Comparison of ENCODE assay signal across 19 mouse cellular contexts in the genomic region with DNA sequence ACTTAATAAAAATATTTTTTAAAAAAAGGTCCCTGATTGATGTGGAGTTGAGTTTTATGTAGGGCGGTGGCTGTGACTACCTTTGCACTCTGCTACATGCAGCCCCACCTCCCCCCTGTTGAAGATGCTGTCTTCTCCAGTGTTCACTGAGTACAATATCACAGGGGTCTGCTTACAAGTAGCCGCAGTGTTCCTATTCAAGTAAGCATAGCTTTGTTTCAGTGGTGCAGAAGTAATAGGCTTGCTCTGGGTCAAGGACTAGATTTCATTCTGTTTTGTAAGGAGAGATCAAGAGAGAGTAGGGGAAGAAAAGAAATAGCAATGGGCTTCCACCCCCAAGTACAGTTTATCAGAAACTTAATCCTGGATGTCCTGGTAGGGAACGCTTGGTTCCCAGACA. TPM values are rescaled to one million over a fixed set of nuclear protein-coding genes. Genes with fewer than 3 reads are reported as not detected.
DNase-seq lines count a peak whose midpoint lies in the region; ATAC-seq lines count a peak whose summit lies in the region.
"Had no signal": no experiment of that assay in that cellular context is flagged by ENCODE, and none has a peak within 500 bp of the region (broad histone marks: within the 10 kb centered on the region; RNA-seq: fewer than 3 reads in every experiment).

No protein-coding gene starts in this region.

- H3K27me3 ChIP-seq in forebrain, embryonic 10.5 days (ENCODE audit: poor library complexity, severe bottlenecking) = peaks cover 2% of the 10 kb centered on the region; the same call in 1 of the 2 replicates
- no peaks in the 10 kb centered on the region for H3K27me3 ChIP-seq in forebrain, embryonic 13.5 days
- no peaks in the 10 kb centered on the region for H3K27me3 ChIP-seq in midbrain, embryonic 11.5 days (ENCODE audit: control insufficient read depth, insufficient read depth, low read length)
- H3K27me3 ChIP-seq in midbrain, embryonic 10.5 days (ENCODE audit: low read depth, poor library complexity, severe bottlenecking) = peaks cover 2% of the 10 kb centered on the region
- H3K27me3 ChIP-seq in embryonic facial prominence, embryonic 12.5 days = no peaks in the 10 kb centered on the region
- H3K27me3 ChIP-seq: embryonic facial prominence, embryonic 13.5 days; forebrain, embryonic 15.5 days; heart, embryonic 12.5 days; kidney, embryonic 15.5 days had no signal

- no peak overlapping the region for H3K4me2 ChIP-seq in forebrain, embryonic 13.5 days
- H3K4me2 ChIP-seq in midbrain, embryonic 11.5 days = no peak overlapping the region
- no peak overlapping the region for H3K4me2 ChIP-seq in embryonic facial prominence, embryonic 12.5 days (replicated peaks)
- H3K4me2 ChIP-seq: embryonic facial prominence, embryonic 13.5 days; forebrain, embryonic 15.5 days; heart, embryonic 12.5 days; hindbrain, embryonic 14.5 days; kidney, embryonic 15.5 days had no signal

- no peak for ATAC-seq in forebrain, embryonic 13.5 days
- peak; percentile 40; the same call in 1 of the 2 replicates for ATAC-seq in midbrain, embryonic 11.5 days (ENCODE audit: low FRiP score)
- peak; percentile 48; the same call in 1 of the 2 replicates for ATAC-seq in embryonic facial prominence, embryonic 12.5 days (ENCODE audit: insufficient number of reproducible peaks, insufficient read depth, low FRiP score, low TSS enrichment)
- ATAC-seq in erythroid progenitor cell, adult 5-6 weeks (replicated peaks; ENCODE audit: low FRiP score, poor library complexity, severe bottlenecking) = no peak
- ATAC-seq: activated CD4-positive, CD25-positive, alpha-beta regulatory T cell, adult 4 months; forebrain, embryonic 15.5 days; intestine, embryonic 16.5 days had no signal

- 34% methylated on average over 3 of the region's 3 CpGs for WGBS in forebrain, embryonic 10.5 days
- WGBS in forebrain, embryonic 13.5 days = 14% methylated on average over 3 of the region's 3 CpGs
- WGBS in midbrain, embryonic 11.5 days = 77% methylated on average over 3 of the region's 3 CpGs
- 59% methylated on average over 3 of the region's 3 CpGs for WGBS in midbrain, embryonic 10.5 days
- WGBS in embryonic facial prominence, embryonic 12.5 days = 82% methylated on average over 3 of the region's 3 CpGs

- peak overlapping the region; percentile 85 for H3K27ac ChIP-seq in forebrain, embryonic 10.5 days
- H3K27ac ChIP-seq in forebrain, embryonic 13.5 days = no peak overlapping the region
- H3K27ac ChIP-seq in midbrain, embryonic 11.5 days (ENCODE audit: low read depth, low read length) = no peak overlapping the region
- no peak overlapping the region for H3K27ac ChIP-seq in midbrain, embryonic 10.5 days (replicated peaks)
- no peak overlapping the region for H3K27ac ChIP-seq in embryonic facial prominence, embryonic 12.5 days
- H3K27ac ChIP-seq: embryonic facial prominence, embryonic 13.5 days; forebrain, embryonic 15.5 days; hindbrain, embryonic 14.5 days; kidney, embryonic 15.5 days had no signal

- H3K9ac ChIP-seq in forebrain, embryonic 13.5 days = no peak overlapping the region
- no peak overlapping the region for H3K9ac ChIP-seq in midbrain, embryonic 11.5 days (ENCODE audit: low read length)
- no peak overlapping the region for H3K9ac ChIP-seq in embryonic facial prominence, embryonic 12.5 days
- H3K9ac ChIP-seq: embryonic facial prominence, embryonic 13.5 days; forebrain, embryonic 15.5 days; heart, embryonic 12.5 days; hindbrain, embryonic 14.5 days; kidney, embryonic 15.5 days had no signal

- DNase-seq in forebrain, embryonic 10.5 days (ENCODE audit: extremely low spot score, low spot score) = peak; percentile 41
- DNase-seq in midbrain, embryonic 11.5 days (ENCODE audit: low spot score, missing footprints) = no peak
- DNase-seq in midbrain, embryonic 10.5 days (ENCODE audit: low spot score) = no peak
- no peak for DNase-seq in MN1 (ENCODE audit: low spot score)
- DNase-seq: adrenal gland, postnatal 14 days; cerebellum, adult 2 months; cerebellum, postnatal 10 days; gastrocnemius, postnatal 10 days had no signal

- H3K4me3 ChIP-seq in forebrain, embryonic 10.5 days = no peak overlapping the region
- H3K4me3 ChIP-seq in forebrain, embryonic 13.5 days = no peak overlapping the region
- H3K4me3 ChIP-seq in midbrain, embryonic 11.5 days (ENCODE audit: low read depth, low read length) = no peak overlapping the region
- no peak overlapping the region for H3K4me3 ChIP-seq in midbrain, embryonic 10.5 days
- H3K4me3 ChIP-seq in embryonic facial prominence, embryonic 12.5 days = no peak overlapping the region
- H3K4me3 ChIP-seq: embryonic facial prominence, embryonic 13.5 days; forebrain, embryonic 15.5 days; heart, embryonic 12.5 days; hindbrain, embryonic 10.5 days; kidney, embryonic 15.5 days had no signal

- H3K36me3 ChIP-seq in forebrain, embryonic 10.5 days (replicated peaks) = no peaks in the 10 kb centered on the region
- H3K36me3 ChIP-seq in forebrain, embryonic 13.5 days (ENCODE audit: poor library complexity, severe bottlenecking) = no peaks in the 10 kb centered on the region
- no peaks in the 10 kb centered on the region for H3K36me3 ChIP-seq in midbrain, embryonic 11.5 days (ENCODE audit: control insufficient read depth, insufficient read depth, low read length)
- no peaks in the 10 kb centered on the region for H3K36me3 ChIP-seq in midbrain, embryonic 10.5 days
- H3K36me3 ChIP-seq in embryonic facial prominence, embryonic 12.5 days = no peaks in the 10 kb centered on the region
- H3K36me3 ChIP-seq: embryonic facial prominence, embryonic 13.5 days; forebrain, embryonic 15.5 days; heart, embryonic 12.5 days; hindbrain, embryonic 10.5 days; kidney, embryonic 15.5 days had no signal

- no peaks in the 10 kb centered on the region; the same call in 1 of the 2 replicates for H3K9me3 ChIP-seq in forebrain, embryonic 10.5 days
- H3K9me3 ChIP-seq in forebrain, embryonic 13.5 days (replicated peaks) = no peaks in the 10 kb centered on the region
- no peaks in the 10 kb centered on the region for H3K9me3 ChIP-seq in midbrain, embryonic 11.5 days (ENCODE audit: control insufficient read depth, low read length)
- no peaks in the 10 kb centered on the region for H3K9me3 ChIP-seq in midbrain, embryonic 10.5 days (replicated peaks)
- no peaks in the 10 kb centered on the region for H3K9me3 ChIP-seq in embryonic facial prominence, embryonic 12.5 days
- H3K9me3 ChIP-seq: embryonic facial prominence, embryonic 13.5 days; forebrain, embryonic 15.5 days; heart, embryonic 12.5 days; hindbrain, embryonic 10.5 days; kidney, embryonic 15.5 days had no signal

- H3K4me1 ChIP-seq in forebrain, embryonic 10.5 days = peaks cover 56% of the 10 kb centered on the region
- peaks cover 7% of the 10 kb centered on the region; the same call in 1 of the 2 replicates for H3K4me1 ChIP-seq in forebrain, embryonic 13.5 days
- H3K4me1 ChIP-seq in midbrain, embryonic 11.5 days (ENCODE audit: control insufficient read depth, insufficient read depth, low read length) = no peaks in the 10 kb centered on the region
- peaks cover 16% of the 10 kb centered on the region for H3K4me1 ChIP-seq in midbrain, embryonic 10.5 days
- peaks cover 12% of the 10 kb centered on the region for H3K4me1 ChIP-seq in embryonic facial prominence, embryonic 12.5 days

RNA-seq across cellular contexts. Expression of a gene that starts 16.2 kb away (rescaled TPM):
- 196 and 200 TPM in 2 replicates for polyA plus RNA-seq in forebrain, embryonic 10.5 days (2016; fragmentation: Nextera tagmentation; extraction: Ambion mirVana)
- polyA plus RNA-seq in forebrain, embryonic 13.5 days (2015; fragmentation: Nextera tagmentation; extraction: Ambion mirVana) = 154 and 158 TPM in 2 replicates
- 189 and 195 TPM in 2 replicates for polyA plus RNA-seq in midbrain, embryonic 11.5 days (2014; fragmentation: Nextera tagmentation; extraction: Ambion mirVana)
- 163 and 169 TPM in 2 replicates for polyA plus RNA-seq in midbrain, embryonic 10.5 days (2016; fragmentation: Nextera tagmentation; extraction: Ambion mirVana)
- polyA plus RNA-seq in embryonic facial prominence, embryonic 12.5 days (2016; fragmentation: Nextera tagmentation; extraction: Ambion mirVana) = 143 and 148 TPM in 2 replicates
- total RNA-seq in erythroid progenitor cell, adult 5-6 weeks (2015; ENCODE audit: low replicate concordance) = 26.7 and 38.1 TPM in 2 replicates
- total RNA-seq in erythroid progenitor cell, adult 5-6 weeks (2017; ENCODE audit: low replicate concordance) = 38.2 and 56.8 TPM in 2 replicates

RNA-seq across cellular contexts. Expression of a gene that starts 48.9 kb away (rescaled TPM):
- polyA plus RNA-seq in forebrain, embryonic 10.5 days (2016; fragmentation: Nextera tagmentation; extraction: Ambion mirVana) = 0.57 and 0.66 TPM in 2 replicates
- 0.46 and 0.62 TPM in 2 replicates for polyA plus RNA-seq in forebrain, embryonic 13.5 days (2015; fragmentation: Nextera tagmentation; extraction: Ambion mirVana)
- polyA plus RNA-seq in midbrain, embryonic 11.5 days (2014; fragmentation: Nextera tagmentation; extraction: Ambion mirVana) = 0.53 and 0.57 TPM in 2 replicates
- polyA plus RNA-seq in midbrain, embryonic 10.5 days (2016; fragmentation: Nextera tagmentation; extraction: Ambion mirVana) = 0.15 and 0.20 TPM in 2 replicates
- 0.34 and 0.56 TPM in 2 replicates for polyA plus RNA-seq in embryonic facial prominence, embryonic 12.5 days (2016; fragmentation: Nextera tagmentation; extraction: Ambion mirVana)
- 4.2 TPM in 1 of 2 replicates, not detected in the other for total RNA-seq in erythroid progenitor cell, adult 5-6 weeks (2015; ENCODE audit: low replicate concordance)
- 6.6 and 9.4 TPM in 2 replicates for total RNA-seq in erythroid progenitor cell, adult 5-6 weeks (2017; ENCODE audit: low replicate concordance)

RNA-seq across cellular contexts. Expression of a gene that starts 53.6 kb away (rescaled TPM):
- polyA plus RNA-seq in forebrain, embryonic 10.5 days (2016; fragmentation: Nextera tagmentation; extraction: Ambion mirVana) = 63.8 and 64.3 TPM in 2 replicates
- 65.3 and 68.9 TPM in 2 replicates for polyA plus RNA-seq in forebrain, embryonic 13.5 days (2015; fragmentation: Nextera tagmentation; extraction: Ambion mirVana)
- polyA plus RNA-seq in midbrain, embryonic 11.5 days (2014; fragmentation: Nextera tagmentation; extraction: Ambion mirVana) = 79.0 and 85.4 TPM in 2 replicates
- 60.7 and 61.1 TPM in 2 replicates for polyA plus RNA-seq in midbrain, embryonic 10.5 days (2016; fragmentation: Nextera tagmentation; extraction: Ambion mirVana)
- 57.3 and 60.0 TPM in 2 replicates for polyA plus RNA-seq in embryonic facial prominence, embryonic 12.5 days (2016; fragmentation: Nextera tagmentation; extraction: Ambion mirVana)
- 36.0 and 65.0 TPM in 2 replicates for total RNA-seq in erythroid progenitor cell, adult 5-6 weeks (2015; ENCODE audit: low replicate concordance)
- total RNA-seq in erythroid progenitor cell, adult 5-6 weeks (2017; ENCODE audit: low replicate concordance) = 81.4 and 122 TPM in 2 replicates

Comparison
In these comparisons a context has a peak if more than half of its experiments do, and no peak if none do; other contexts are left out.
1. ATAC-seq: peak in midbrain, embryonic 11.5 days (single experiment) and embryonic facial prominence, embryonic 12.5 days (single experiment); none in forebrain, embryonic 13.5 days (single experiment) and erythroid progenitor cell, adult 5-6 weeks (single experiment).